ENCODE assay signal across 8 mouse cellular contexts in the genomic region with DNA sequence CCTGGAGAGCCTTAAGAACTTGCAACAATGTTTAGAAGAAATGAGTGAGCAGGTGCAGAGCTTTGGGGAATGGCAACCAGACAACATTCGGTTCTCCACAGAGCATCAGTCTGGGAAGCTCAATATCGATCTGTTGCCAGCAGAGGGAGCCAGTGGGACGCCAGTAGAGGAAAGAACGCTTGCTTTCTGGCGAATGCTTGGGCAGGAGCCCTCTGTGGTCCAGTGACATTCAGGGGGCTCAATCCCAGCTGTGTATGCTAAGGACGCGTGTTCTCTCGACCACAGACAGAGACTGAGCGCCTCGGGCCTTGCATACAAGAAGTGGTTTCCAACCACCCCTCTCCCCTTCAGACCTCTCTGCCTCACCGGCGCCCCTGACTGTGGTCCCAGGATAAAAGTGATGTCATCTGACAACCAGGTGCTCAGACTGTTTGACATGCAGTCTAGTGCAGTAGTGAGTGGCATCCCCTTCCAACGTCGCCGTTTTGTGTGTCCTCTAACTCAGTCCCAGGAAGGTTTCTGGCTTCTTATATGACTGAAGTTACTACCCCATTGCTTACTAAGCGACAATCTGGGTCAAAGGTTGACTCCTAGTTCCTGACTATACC. TPM values are rescaled to one million over a fixed set of nuclear protein-coding genes. Genes with fewer than 3 reads are reported as not detected.
A peak's percentile ranks its signal among the peaks of the same experiment; 100 is the strongest.
DNase-seq lines count a peak whose midpoint lies in the region; ATAC-seq lines count a peak whose summit lies in the region.

No protein-coding gene starts in this region.

- peak; percentile 90 for ATAC-seq in frontal cortex, adult (ENCODE audit: low TSS enrichment)
- peak; percentile 65 to 74; a peak in 3 of 4 replicates for ATAC-seq in hematopoietic stem cell, adult 5-6 weeks (replicated peaks in 1 of 2; ENCODE audit: insufficient read depth in 1 of 2, low FRiP score in 2 of 2, low TSS enrichment in 1 of 2, low read depth in 1 of 2, poor library complexity in 2 of 2, severe bottlenecking in 2 of 2)

- DNase-seq in NIH3T3 (ENCODE audit: low read depth), result peak; percentile 94
- DNase-seq in cerebellum, adult 8-10 months, result peak; percentile 72
- DNase-seq in layer of hippocampus, adult 8-10 months (ENCODE audit: low spot score in 2 of 2), result peak; percentile 57 to 88
- peak; percentile 84 for DNase-seq in lung, postnatal 36 days
- DNase-seq in retina, postnatal 7 days (ENCODE audit: low read depth, low spot score), result peak; percentile 74
- DNase-seq in urinary bladder, postnatal 10 days (ENCODE audit: low spot score), result peak; percentile 37

RNA-seq across cellular contexts. Expression of a gene that starts 16.9 kb away (rescaled TPM):
- total RNA-seq in hematopoietic stem cell, adult 5-6 weeks (2017), result not detected in 2 replicates
- total RNA-seq in layer of hippocampus, adult 8-10 months (2022), result not detected

RNA-seq across cellular contexts. Expression of a gene that starts 17.2 kb away (rescaled TPM):
- not detected in 2 replicates for total RNA-seq in hematopoietic stem cell, adult 5-6 weeks (2017)
- total RNA-seq in layer of hippocampus, adult 8-10 months (2022), result not detected

RNA-seq across cellular contexts. Expression of a gene that starts 32.5 kb away (rescaled TPM):
- total RNA-seq in hematopoietic stem cell, adult 5-6 weeks (2017), result not detected in 2 replicates
- under 1 TPM; 0.12 to 0.64 (median 0.37) TPM for total RNA-seq in layer of hippocampus, adult 8-10 months (2022)

RNA-seq across cellular contexts. Expression of a gene that starts 42.0 kb away (rescaled TPM):
- not detected in 2 replicates for total RNA-seq in hematopoietic stem cell, adult 5-6 weeks (2017)
- total RNA-seq in layer of hippocampus, adult 8-10 months (2022), result not detected

RNA-seq across cellular contexts. Expression of a gene that starts 51.4 kb away (rescaled TPM):
- total RNA-seq in hematopoietic stem cell, adult 5-6 weeks (2017), result not detected in 2 replicates
- total RNA-seq in layer of hippocampus, adult 8-10 months (2022), result 1 to 10 TPM in 2 of 4 experiments, under 1 TPM in 1, not detected in 1; 0.96 to 2.2 (median 2.1) TPM

Comparison
In these comparisons a context has a peak if more than half of its experiments do, and no peak if none do; other contexts are left out.
1. Peak in every context shown above with its lines: DNase-seq and ATAC-seq.
2. DNase-seq: peak in every context shown above with its lines; median percentile 94 in NIH3T3; 84 in lung, postnatal 36 days; 74 in retina, postnatal 7 days; 72 in layer of hippocampus, adult 8-10 months; 72 in cerebellum, adult 8-10 months; 37 in urinary bladder, postnatal 10 days.